Mouse (Mus musculus) kidney, adult 8-10 months (tissue): ENCODE measurements around the gene Car6.

Experiments used
- DNase-seq, 2 experiments: peaks; one replicate each; pipeline ENCODE4 v3.0.0; 2022

The Car6 gene

GRCm38 (mm10) chr4:150178131-150178530 lies 23.0 kb downstream of the Car6 start:
- no peak for DNase-seq

GRCm38 (mm10) chr4:150177122-150177521 lies 24.0 kb downstream of the Car6 start:
- DNase-seq, result no peak

- DNase-seq, result peak in 1 of 2 experiments; percentile 22
Observed at GRCm38 (mm10) chr4:150176535-150176934, 24.6 kb downstream of the Car6 start.

- no peak for DNase-seq
Observed at GRCm38 (mm10) chr4:150174027-150174426, 27.1 kb downstream of the Car6 start.

- peak; percentile 21 to 38 for DNase-seq
Observed at GRCm38 (mm10) chr4:150173281-150173680, 27.9 kb downstream of the Car6 start.

- no peak for DNase-seq
Observed at GRCm38 (mm10) chr4:150172107-150172506, 29.0 kb downstream of the Car6 start.

- no peak for DNase-seq
Observed at GRCm38 (mm10) chr4:150168406-150168805, 32.7 kb downstream of the Car6 start.

- DNase-seq, result no peak
Observed at GRCm38 (mm10) chr4:150164875-150165274, 36.3 kb downstream of the Car6 start.

- DNase-seq, result no peak
Observed at GRCm38 (mm10) chr4:150162561-150163169, 38.5 kb downstream of the Car6 start.

GRCm38 (mm10) chr4:150159458-150159857 lies 41.7 kb downstream of the Car6 start:
- DNase-seq, result no peak

- peak in 1 of 2 experiments; percentile 41 for DNase-seq
Observed at GRCm38 (mm10) chr4:150157348-150157882, 43.7 kb downstream of the Car6 start.

- no peak for DNase-seq
Observed at GRCm38 (mm10) chr4:150155731-150156130, 45.4 kb downstream of the Car6 start.

GRCm38 (mm10) chr4:150155301-150155700 lies 45.8 kb downstream of the Car6 start:
- DNase-seq, result no peak

GRCm38 (mm10) chr4:150152483-150152882 lies 48.6 kb downstream of the Car6 start:
- no peak for DNase-seq

GRCm38 (mm10) chr4:150151045-150151444 lies 50.1 kb downstream of the Car6 start:
- DNase-seq, result no peak

- DNase-seq, result no peak
Observed at GRCm38 (mm10) chr4:150146286-150146685, 54.8 kb downstream of the Car6 start.

GRCm38 (mm10) chr4:150144242-150144641 lies 56.9 kb downstream of the Car6 start:
- DNase-seq, result no peak

- DNase-seq, result no peak
Observed at GRCm38 (mm10) chr4:150140346-150140745, 60.8 kb downstream of the Car6 start.

- no peak for DNase-seq
Observed at GRCm38 (mm10) chr4:150139090-150139489, 62.0 kb downstream of the Car6 start.

GRCm38 (mm10) chr4:150138084-150138543 lies 63.0 kb downstream of the Car6 start:
- DNase-seq, result peak in 1 of 2 experiments; percentile 44

GRCm38 (mm10) chr4:150137368-150138083 lies 63.6 kb downstream of the Car6 start:
- no peak for DNase-seq
